Mouse (Mus musculus) brain, embryonic 14.5 days (tissue): ENCODE results near the gene Lin37. TPM values are rescaled to one million over a fixed set of nuclear protein-coding genes. Genes with fewer than 3 reads are reported as not detected.

Experiments used
- DNase-seq: peaks from one replicate; pipeline ENCODE4 v3.0.0-alpha.2; 2011; ENCODE audit warnings: low read depth
- CTCF ChIP-seq: fragments of 200-500 bp; IDR thresholded peaks from 2 replicates; pipeline ENCODE4 v1.5.1; 2012; ENCODE audit warnings: inconsistent platforms, mild to moderate bottlenecking, moderate library complexity, borderline replicate concordance; ENCODE audit not compliant: insufficient read depth, insufficient read length; ENCODE audit errors: extremely low read depth
- POLR2A ChIP-seq: fragments of 200-500 bp; IDR thresholded peaks from 2 replicates; pipeline ENCODE4 v1.6.1; 2012; ENCODE audit warnings: mild to moderate bottlenecking, inconsistent platforms, borderline replicate concordance; ENCODE audit not compliant: poor library complexity, insufficient read depth, insufficient read length, severe bottlenecking; ENCODE audit errors: extremely low read depth
- polyA plus RNA-seq: library from polyadenylated mRNA; depleted of rRNA; stranded (reverse); fragments of >200 nt; gene quantifications from 2 replicates; pipeline ENCODE4 v1.2.3, GENCODE M21; 2012

Gene Lin37
- polyA plus RNA-seq, 1 experiment: 45.1 TPM

DNA sequence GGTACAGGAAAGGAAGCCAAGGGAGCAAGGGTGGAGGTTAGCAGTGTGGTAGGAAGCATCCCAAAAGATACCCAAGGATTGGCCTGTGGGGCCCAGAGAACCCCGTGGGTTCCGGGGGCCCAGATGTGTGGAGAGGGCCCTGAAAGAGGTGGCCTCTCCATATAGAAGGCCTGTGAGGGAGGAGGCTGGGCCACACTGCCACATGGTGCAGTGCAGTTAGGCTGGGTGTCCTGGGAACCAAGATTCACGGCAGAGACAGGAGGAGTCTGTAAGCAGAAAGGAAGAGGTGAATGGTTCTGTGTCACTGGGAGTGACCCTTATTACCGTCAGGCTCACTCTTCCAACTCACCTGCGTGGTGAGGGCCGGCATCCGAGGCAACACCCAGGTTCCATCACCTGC, 19.1 kb downstream of the Lin37 start:
- DNase-seq: no peak
- TF ChIP-seq POLR2A: no peak
- TF ChIP-seq CTCF: no peak

- peak; percentile 99 for DNase-seq
- TF ChIP-seq CTCF (no peak), POLR2A (peak; percentile 64)
Measured at GRCm38 (mm10) chr7:30534633-30535577, 24.7 kb downstream of the Lin37 start, which contains the start of gene Arhgap33. Arhgap33 (minus strand) TSS chr7:30535060.

DNA sequence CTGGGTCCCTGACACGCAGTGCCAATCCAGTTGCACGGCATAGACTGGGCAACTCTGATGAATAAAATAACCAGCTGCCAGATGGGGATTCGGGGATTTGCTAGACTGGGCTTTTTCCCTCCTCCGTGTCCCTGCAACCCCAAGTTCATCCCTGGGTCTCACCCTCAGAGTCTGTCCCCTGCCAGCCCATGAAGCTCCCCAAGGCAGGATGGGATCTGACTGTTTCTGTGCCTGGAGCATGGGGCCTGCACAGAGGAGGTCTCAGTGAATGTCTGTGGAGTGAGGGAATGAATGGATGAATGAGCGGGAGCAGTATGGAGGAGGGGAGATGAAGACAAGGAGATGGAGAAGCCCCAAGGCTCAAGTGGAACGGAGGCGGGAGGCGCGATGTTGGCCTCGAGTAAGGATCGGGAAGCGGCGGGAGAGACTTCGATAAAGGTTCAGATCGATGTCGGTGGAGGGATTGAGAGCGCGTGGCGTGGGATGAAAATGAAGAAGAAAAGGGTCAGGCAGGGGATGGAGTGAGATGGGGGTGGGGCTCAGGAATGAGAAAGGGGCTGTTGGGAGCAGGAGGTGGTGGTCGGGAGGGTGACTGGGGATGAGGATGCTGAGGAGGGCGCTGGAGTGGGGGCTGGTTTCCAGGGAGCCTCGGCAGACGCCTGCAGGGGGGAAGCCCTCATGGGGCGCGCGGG, 25.6 kb downstream of the Lin37 start:
- TF ChIP-seq CTCF: no peak
- TF ChIP-seq POLR2A: no peak
- DNase-seq: peak; percentile 68

DNA sequence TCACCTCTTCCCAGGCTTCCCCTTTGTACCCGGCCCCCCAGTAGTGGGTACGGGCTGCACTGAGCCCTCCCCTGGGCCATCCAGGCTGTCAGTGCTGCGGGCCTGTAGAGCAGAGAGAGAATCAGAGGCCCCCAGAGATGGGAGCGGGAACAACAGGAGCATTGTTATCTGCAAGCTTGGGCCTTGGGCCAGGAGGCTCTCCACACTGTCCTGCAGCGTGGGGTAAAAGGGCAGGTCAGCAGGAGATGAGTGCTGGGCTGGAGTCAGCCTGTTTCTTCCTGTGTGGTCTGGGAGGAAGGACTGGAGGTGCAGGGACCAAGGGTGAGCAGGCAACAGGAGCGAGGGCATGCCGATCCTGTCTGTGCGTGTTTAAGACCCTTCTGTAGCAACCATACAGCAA, 26.7 kb downstream of the Lin37 start:
- DNase-seq: peak; percentile 55
- TF ChIP-seq CTCF: no peak

DNA sequence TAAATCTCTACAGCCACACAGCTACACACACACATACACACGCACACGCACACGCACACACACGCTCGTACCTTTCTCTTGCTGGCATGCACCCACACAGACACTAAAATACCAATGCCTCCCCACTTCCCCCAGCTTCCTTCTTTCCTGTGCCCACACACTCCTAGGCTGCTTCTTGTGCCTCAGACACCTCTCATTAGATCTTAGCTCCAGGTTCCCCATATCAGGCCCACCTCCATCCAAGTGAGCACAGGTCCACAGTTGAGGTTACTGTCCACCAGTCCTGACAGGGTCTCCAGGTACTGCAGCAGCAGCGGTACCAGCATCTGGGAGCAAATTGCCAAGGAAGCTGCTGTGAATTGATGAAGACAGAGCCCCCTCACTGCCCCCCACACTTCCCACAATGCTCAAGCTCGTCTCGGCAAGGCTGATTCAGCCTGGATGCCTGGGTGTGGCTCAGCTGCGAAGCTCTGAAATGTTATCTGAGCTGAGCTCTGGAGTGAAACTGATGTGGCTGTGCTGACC, 28.3 kb downstream of the Lin37 start:
- DNase-seq: no peak
- TF ChIP-seq CTCF (no peak), POLR2A (no peak)

- DNase-seq: no peak
- TF ChIP-seq POLR2A (no peak), CTCF (no peak)
Measured at GRCm38 (mm10) chr7:30526981-30527380, 32.7 kb downstream of the Lin37 start.

- no peak for DNase-seq
- TF ChIP-seq CTCF: no peak
- no peak for TF ChIP-seq POLR2A
Measured at GRCm38 (mm10) chr7:30526399-30526798, 33.2 kb downstream of the Lin37 start.

GRCm38 (mm10) chr7:30525954-30526353, 33.7 kb downstream of the Lin37 start:
- no peak for DNase-seq
- TF ChIP-seq CTCF (no peak), POLR2A (no peak)

GRCm38 (mm10) chr7:30524487-30524886, 35.2 kb downstream of the Lin37 start:
- no peak for TF ChIP-seq CTCF
- no peak for TF ChIP-seq POLR2A
- DNase-seq: no peak

GRCm38 (mm10) chr7:30522871-30523270, 36.8 kb downstream of the Lin37 start:
- no peak for DNase-seq

GRCm38 (mm10) chr7:30520856-30521255, 38.8 kb downstream of the Lin37 start:
- DNase-seq: no peak
- TF ChIP-seq CTCF (no peak), POLR2A (no peak)

More at GRCm38 (mm10) chr7:30522871-30523270, 36.8 kb downstream of the Lin37 start:
- no peak for TF ChIP-seq POLR2A
- no peak for TF ChIP-seq CTCF
